Mouse (Mus musculus) cortical plate, adult 2 months (tissue): Measurements from ENCODE around the gene C8a.

Experiments used
- CTCF ChIP-seq: fragments of 200-500 bp; IDR thresholded peaks from 2 replicates; pipeline ENCODE4 v1.5.1; 2011; ENCODE audit warnings: mild to moderate bottlenecking, control low read depth, low read length; ENCODE audit not compliant: insufficient read depth; ENCODE audit errors: extremely low read depth
- POLR2A ChIP-seq: fragments of 200-500 bp; IDR thresholded peaks from 2 replicates; pipeline ENCODE4 v1.6.1; 2011; ENCODE audit warnings: mild to moderate bottlenecking, low read length, control low read depth; ENCODE audit not compliant: insufficient read depth; ENCODE audit errors: extremely low read depth

DNA sequence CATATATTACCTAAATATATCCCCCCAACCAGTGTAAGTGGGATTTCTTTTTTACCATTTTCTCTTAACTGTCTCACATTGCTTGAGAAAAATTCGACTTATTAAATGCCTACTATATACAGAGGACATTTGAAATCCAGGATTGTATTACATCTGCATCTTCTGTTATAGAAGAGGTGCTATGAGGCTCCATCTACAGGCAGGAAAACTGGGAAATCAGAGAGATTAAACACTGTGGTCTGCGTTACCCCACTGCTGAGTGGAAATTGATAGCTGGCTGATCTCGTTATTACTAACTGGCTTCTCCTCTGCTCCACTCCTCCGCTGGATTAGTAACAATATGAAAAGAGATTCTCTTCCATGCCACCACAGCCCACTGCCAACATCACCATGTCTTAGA lies 366 bp downstream of the C8a start:
- no peak for TF ChIP-seq CTCF
- TF ChIP-seq POLR2A: no peak
